Mouse (Mus musculus) intestine, embryonic 14.5 days (tissue): ENCODE measurements at regions not wholly inside any gene's neighbourhood (a gene's known extent, or its start where the extent isn't known, plus 50 kb on each side); places are given as distances from the start of the nearest gene placed in this dataset.
A peak's percentile ranks its signal among the peaks of the same experiment; 100 is the strongest.

Experiments used
- ATAC-seq: fragments of 200-750 bp; cut with Nextera tagmentation; replicated peaks from 2 replicates; pipeline ENCODE4 v1.8.0; 2017; ENCODE audit warnings: low read depth, moderate number of reproducible peaks, moderate TSS enrichment, moderate library complexity; ENCODE audit not compliant: low FRiP score, low TSS enrichment
- DNase-seq: peaks from one replicate; pipeline ENCODE4 v3.0.0-alpha.2; 2018; ENCODE audit warnings: low spot score
- H3K27ac ChIP-seq: fragments of 300-500 bp; sonication (generic); 2 replicates; pipeline ENCODE4 v1.5.1; 2014; ENCODE audit warnings: low read depth, mild to moderate bottlenecking, control low read depth
- H3K27me3 ChIP-seq: fragments of 300-500 bp; sonication (generic); replicated peaks from 2 replicates; pipeline ENCODE4 v1.6.1; 2014; ENCODE audit warnings: low read length, control low read depth; ENCODE audit not compliant: control insufficient read depth, insufficient read depth
- H3K36me3 ChIP-seq: fragments of 300-500 bp; sonication (generic); 2 replicates; pipeline ENCODE4 v1.6.1; 2014; ENCODE audit warnings: low read length, control low read depth; ENCODE audit not compliant: control insufficient read depth, insufficient read depth
- H3K4me1 ChIP-seq: fragments of 300-500 bp; sonication (generic); replicated peaks from 2 replicates; pipeline ENCODE4 v1.6.1; 2014; ENCODE audit warnings: low read length, control low read depth, mixed read lengths; ENCODE audit not compliant: control insufficient read depth, insufficient read depth
- H3K4me2 ChIP-seq: fragments of 300-500 bp; sonication (generic); 2 replicates; pipeline ENCODE4 v1.6.1; 2014; ENCODE audit warnings: low read length
- H3K4me3 ChIP-seq: fragments of 300-500 bp; sonication (generic); 2 replicates; pipeline ENCODE4 v1.5.1; 2014; ENCODE audit warnings: low read depth, low read length, control low read depth, mixed read lengths
- H3K9ac ChIP-seq: fragments of 300-500 bp; sonication (generic); 2 replicates; pipeline ENCODE4 v1.6.1; 2014; ENCODE audit warnings: mild to moderate bottlenecking, low read length
- H3K9me3 ChIP-seq: fragments of 300-500 bp; sonication (generic); 2 replicates; pipeline ENCODE4 v1.6.1; 2016; ENCODE audit warnings: low read length, control low read depth; ENCODE audit not compliant: control insufficient read depth
- WGBS: fragments of 180-500 bp; shearing (Covaris S2); extraction: QIAGEN DNeasy Blood & Tissue Kit; methylation state at CpG from one replicate; pipeline ENCODE4 v1.1.7; 2014; 5-methylcytosine and 5-hydroxymethylcytosine counted together

DNA sequence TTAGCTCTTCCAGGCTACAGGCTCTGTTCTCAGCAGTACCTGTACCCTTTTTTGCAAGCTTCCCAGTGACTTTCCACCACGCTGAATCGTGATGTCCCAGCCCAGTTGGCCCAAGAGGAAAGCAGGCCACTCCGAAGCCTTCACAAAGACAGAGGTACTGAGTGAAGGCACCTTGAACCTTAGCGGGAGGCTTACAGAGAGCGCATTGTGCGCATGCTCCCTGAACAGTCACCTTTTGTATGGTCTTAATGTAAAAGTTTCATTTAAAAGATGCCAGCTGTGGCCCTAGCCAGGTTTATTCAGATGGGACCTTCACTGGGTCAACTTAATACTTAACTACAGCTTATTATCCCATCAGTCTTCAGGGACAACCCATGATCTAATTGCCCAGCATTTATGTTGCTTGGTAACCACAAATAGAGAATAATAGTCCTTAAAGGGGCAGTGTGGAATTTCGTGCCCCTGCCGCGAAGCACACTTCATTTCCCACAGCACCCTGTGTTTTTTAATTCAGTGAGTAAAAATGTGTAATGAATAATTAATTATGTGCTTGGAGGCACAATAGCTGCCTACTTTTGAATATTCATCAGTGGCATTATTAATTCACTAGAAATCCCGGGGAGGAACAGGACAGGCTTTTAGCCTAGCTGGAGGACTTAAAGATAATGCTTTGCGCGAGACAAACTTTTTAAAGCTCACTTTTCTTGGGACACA, 111.3 kb upstream of the Vrk1 start:
- 92% methylated on average over 12 of the region's 12 CpGs for WGBS
- Histone ChIP-seq H3K4me2 (no peak overlapping the region), H3K4me1 (no peaks in the 10 kb centered on the region), H3K36me3 (no peaks in the 10 kb centered on the region), H3K27ac (no peak overlapping the region), H3K4me3 (no peak overlapping the region), H3K27me3 (no peaks in the 10 kb centered on the region), H3K9ac (no peak overlapping the region), H3K9me3 (peaks cover 26% of the 10 kb centered on the region)
- DNase-seq (no peak), ATAC-seq (no peak)

DNA sequence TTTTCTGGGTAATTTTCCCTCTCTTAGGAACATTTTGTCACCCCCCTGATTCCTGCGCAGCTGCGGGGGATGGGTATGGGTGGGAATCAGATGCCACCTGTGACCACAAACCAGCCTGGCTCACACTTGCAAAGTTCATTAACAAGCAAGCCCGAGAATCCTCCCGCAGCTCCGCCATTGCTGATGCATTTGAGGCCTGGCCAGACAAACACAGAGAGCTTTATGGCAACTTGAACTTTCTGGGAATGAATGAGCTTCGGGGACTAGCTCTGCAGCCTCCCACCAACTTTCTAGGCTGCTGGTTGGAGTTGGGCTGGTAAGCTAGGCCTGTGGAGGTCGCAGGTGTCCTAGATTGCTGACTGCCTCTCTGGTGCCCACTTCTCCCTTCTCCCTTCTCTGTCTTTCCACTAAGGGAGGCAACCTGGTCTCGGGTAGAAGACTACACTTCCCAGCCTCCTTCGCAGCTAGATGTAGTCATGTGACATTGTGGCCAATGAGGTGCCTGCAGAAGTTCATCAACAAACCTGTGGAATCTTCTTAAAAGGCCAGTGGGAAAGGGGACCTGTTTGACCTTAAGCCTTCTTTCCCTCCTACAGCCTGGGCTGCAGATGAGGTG, 110.6 kb upstream of the Vrk1 start:
- Histone ChIP-seq H3K27me3 (no peaks in the 10 kb centered on the region), H3K9ac (no peak overlapping the region), H3K4me1 (no peaks in the 10 kb centered on the region), H3K4me3 (no peak overlapping the region), H3K4me2 (no peak overlapping the region), H3K36me3 (no peaks in the 10 kb centered on the region), H3K27ac (no peak overlapping the region), H3K9me3 (peaks cover 21% of the 10 kb centered on the region)
- no peak for DNase-seq
- no peak for ATAC-seq
- 63% methylated on average over 9 of the region's 9 CpGs for WGBS

DNA sequence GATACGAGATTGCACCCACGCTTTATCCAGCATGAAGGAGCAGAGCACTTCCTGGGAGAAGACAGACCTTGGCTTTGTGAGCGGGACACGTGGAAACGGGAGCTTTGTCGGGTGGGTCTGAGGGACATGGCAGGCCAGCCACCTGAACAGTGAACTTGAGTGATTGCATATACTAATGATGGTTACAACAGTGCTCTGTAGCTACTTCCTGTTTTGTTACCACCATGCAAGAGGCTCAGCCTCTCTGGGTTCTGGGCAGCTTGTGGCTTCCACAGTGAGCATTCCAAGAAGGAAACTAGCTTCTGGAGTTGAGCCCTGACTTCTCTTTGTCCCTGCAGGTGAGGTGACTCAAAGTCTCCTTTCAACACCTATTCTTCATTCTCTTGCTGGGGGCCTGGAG, 109.5 kb upstream of the Vrk1 start:
- H3K36me3 ChIP-seq = no peaks in the 10 kb centered on the region
- no peak for DNase-seq
- H3K4me1 ChIP-seq = 0 out of 2 replicates have a peak, but pooled peaks cover 4% of the 10 kb centered on the region
- ATAC-seq = no peak
- H3K4me3 ChIP-seq = no peak overlapping the region
- peaks cover 15% of the 10 kb centered on the region for H3K9me3 ChIP-seq
- H3K9ac ChIP-seq = no peak overlapping the region
- H3K27me3 ChIP-seq = no peaks in the 10 kb centered on the region
- H3K27ac ChIP-seq = no peak overlapping the region
- no peak overlapping the region for H3K4me2 ChIP-seq
- WGBS = 88% methylated on average over 6 of the region's 6 CpGs

DNA sequence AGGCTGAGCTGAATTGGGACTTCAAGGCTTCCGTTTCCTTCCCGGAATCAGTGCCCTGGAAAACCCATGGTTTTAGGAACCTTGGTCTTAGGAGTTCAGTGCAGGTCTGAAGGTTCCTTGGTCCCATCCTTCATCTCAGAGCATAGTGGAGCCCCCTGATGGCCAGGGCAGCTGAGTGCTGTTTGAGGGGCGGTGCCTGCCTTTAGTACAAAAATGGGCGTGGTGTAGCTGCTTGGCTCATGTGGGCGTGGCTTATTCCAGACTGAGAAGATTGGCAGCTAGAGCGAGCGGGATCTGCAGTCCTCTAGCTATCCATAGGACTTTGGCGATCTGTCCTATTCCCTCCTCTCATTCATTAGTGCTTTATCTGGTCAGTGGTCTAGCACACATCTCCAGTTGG, 107.0 kb upstream of the Vrk1 start:
- peaks cover under 1% of the 10 kb centered on the region; the same call in 1 of the 2 replicates for H3K9me3 ChIP-seq
- H3K27ac ChIP-seq = no peak overlapping the region
- H3K4me3 ChIP-seq = no peak overlapping the region
- DNase-seq = no peak
- WGBS = 40% methylated on average over 8 of the region's 8 CpGs
- 0 out of 2 replicates have a peak, but pooled peaks cover 4% of the 10 kb centered on the region for H3K4me1 ChIP-seq
- ATAC-seq = no peak
- H3K36me3 ChIP-seq = no peaks in the 10 kb centered on the region
- H3K4me2 ChIP-seq = no peak overlapping the region
- H3K27me3 ChIP-seq = no peaks in the 10 kb centered on the region
- H3K9ac ChIP-seq = no peak overlapping the region

DNA sequence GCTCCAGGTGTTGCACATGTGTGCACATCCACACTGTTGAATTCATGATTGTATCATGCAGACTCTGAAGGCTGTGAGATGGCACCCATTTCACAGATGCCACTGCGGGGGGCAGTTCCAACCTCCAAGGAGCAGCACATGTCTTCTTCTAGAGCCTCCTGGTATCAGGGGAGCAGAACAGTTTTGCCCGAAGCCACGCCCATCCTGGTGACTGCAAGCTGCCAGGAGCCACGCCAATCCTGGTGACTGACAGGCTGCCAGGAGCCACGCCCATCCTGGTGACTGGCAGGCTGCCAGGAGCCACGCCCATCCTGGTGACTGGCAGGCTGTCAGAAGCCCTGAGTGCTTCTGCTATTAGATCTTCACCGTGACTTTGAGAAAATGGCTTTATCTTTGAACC, 103.4 kb upstream of the Vrk1 start:
- H3K4me3 ChIP-seq = no peak overlapping the region
- no peak overlapping the region for H3K27ac ChIP-seq
- peak; percentile 69 for DNase-seq
- WGBS = 21% methylated on average over 7 of the region's 7 CpGs
- H3K4me2 ChIP-seq = no peak overlapping the region
- ATAC-seq = no peak
- H3K4me1 ChIP-seq = 0 out of 2 replicates have a peak, but pooled peaks cover 4% of the 10 kb centered on the region
- H3K27me3 ChIP-seq = no peaks in the 10 kb centered on the region
- no peaks in the 10 kb centered on the region for H3K9me3 ChIP-seq
- no peak overlapping the region for H3K9ac ChIP-seq
- H3K36me3 ChIP-seq = no peaks in the 10 kb centered on the region

DNA sequence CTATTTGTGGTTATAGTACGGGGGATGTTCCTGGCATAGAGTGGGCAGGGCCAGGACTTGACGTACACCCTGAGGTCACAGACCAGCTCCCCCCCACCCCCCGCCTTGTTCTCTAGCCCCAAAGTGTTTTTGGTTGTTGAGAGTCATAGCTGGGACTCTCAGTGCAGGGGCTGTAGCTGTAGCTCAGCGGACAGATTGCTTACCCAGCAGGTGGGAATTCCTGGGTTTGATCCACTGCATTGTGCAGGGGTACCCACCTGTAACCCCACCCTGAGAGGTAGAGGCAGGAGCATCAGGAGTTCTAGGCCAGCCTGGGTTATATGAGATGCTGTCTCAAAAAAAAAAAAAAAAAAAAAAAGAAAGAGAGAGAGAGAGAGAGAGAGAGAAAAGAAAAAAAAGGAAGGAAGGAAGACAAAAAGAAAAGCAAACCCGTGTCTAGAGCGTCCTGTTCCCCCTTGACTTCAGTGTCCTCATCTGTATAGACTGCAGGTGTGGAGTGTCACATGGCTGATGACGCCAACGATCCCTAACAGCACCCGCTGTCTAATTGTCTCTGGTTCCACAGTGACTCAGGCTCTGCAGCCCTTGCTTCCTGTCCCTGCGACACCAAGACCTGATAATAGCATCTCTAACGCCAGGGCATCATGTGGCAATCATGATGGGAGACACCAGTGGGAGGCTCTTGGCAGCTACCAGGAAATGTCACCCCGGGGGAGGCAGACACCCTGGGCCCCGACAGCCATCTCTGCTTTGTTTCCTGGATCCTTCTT, 102.0 kb upstream of the Vrk1 start:
- Histone ChIP-seq H3K4me2 (no peak overlapping the region), H3K9me3 (no peaks in the 10 kb centered on the region), H3K4me1 (0 out of 2 replicates have a peak, but pooled peaks cover 4% of the 10 kb centered on the region), H3K27ac (no peak overlapping the region), H3K27me3 (no peaks in the 10 kb centered on the region), H3K36me3 (no peaks in the 10 kb centered on the region), H3K9ac (no peak overlapping the region), H3K4me3 (no peak overlapping the region)
- WGBS = 63% methylated on average over 13 of the region's 13 CpGs
- ATAC-seq (no peak), DNase-seq (no peak)

DNA sequence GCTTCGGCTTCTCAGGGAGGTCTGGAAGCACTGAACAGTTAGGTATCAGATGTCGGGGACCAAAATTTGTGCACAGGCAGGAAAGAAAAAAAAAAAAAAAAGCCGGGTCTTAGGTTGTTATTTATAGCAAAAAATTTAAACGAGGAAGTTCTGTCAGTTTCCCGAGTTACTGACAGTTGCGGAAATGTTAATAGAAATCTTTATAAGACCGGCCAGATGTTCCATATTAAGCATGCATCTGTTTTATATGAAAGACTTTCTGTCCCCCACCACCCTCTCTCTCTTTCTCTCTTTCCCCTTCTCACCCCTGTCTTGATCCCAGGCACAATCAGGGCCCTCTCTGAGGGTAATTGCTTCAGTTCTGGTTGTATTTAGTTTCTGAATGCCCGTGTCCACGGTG, 98.5 kb upstream of the Vrk1 start:
- Histone ChIP-seq H3K9me3 (no peaks in the 10 kb centered on the region), H3K4me3 (no peak overlapping the region), H3K4me1 (no peaks in the 10 kb centered on the region), H3K4me2 (no peak overlapping the region), H3K9ac (no peak overlapping the region), H3K27ac (no peak overlapping the region), H3K36me3 (no peaks in the 10 kb centered on the region), H3K27me3 (no peaks in the 10 kb centered on the region)
- WGBS = 69% methylated on average over 9 of the region's 9 CpGs
- DNase-seq (no peak), ATAC-seq (no peak)

DNA sequence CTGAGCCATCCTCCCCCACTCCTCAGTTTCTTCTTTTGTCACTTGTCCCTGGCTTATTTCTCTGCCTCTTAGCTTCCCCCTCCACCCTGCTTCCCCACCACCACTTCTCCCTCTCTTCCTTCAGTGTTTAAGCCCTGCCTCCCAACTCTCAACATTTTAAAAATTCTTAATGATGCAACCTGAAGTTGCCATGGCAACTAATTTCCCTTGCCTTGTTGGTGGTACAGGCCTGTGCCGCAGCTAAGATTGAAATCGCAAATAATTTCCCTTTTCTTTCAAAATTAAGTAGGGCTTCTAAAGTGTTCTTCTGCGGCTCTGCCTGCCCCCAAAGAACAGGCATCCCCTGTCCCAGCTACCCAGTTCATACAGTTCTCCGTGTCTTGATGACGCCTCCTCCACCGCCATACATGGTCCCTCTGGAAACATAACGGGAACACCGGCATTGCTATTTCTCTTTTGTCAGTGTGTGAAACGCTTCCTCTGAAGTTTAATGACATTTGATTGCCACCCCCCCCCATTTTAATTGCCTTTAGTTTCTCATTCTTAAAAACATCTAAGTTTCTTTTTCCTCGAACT, 92.6 kb upstream of the Vrk1 start:
- no peaks in the 10 kb centered on the region for H3K4me1 ChIP-seq
- H3K27me3 ChIP-seq = no peaks in the 10 kb centered on the region
- no peak for DNase-seq
- no peak overlapping the region for H3K27ac ChIP-seq
- H3K9me3 ChIP-seq = no peaks in the 10 kb centered on the region
- no peak overlapping the region for H3K4me2 ChIP-seq
- WGBS = 86% methylated on average over 10 of the region's 10 CpGs
- no peaks in the 10 kb centered on the region for H3K36me3 ChIP-seq
- ATAC-seq = no peak
- no peak overlapping the region for H3K9ac ChIP-seq
- H3K4me3 ChIP-seq = no peak overlapping the region
